Mouse (Mus musculus) thymus, adult 2 months (tissue): Measurements from ENCODE around the gene Shroom3.

ENCODE experiments used
- CTCF ChIP-seq: fragments of 200-500 bp; IDR thresholded peaks from 2 replicates; pipeline ENCODE4 v1.5.1; 2012; ENCODE audit warnings: mild to moderate bottlenecking, control low read depth, low read length, moderate library complexity, borderline replicate concordance; ENCODE audit not compliant: control insufficient read depth, poor library complexity, insufficient read depth; ENCODE audit errors: extremely low read depth
- POLR2A ChIP-seq: fragments of 200-500 bp; IDR thresholded peaks from 2 replicates; pipeline ENCODE4 v1.6.1; 2012; ENCODE audit warnings: mild to moderate bottlenecking, low read length, control low read depth, moderate library complexity; ENCODE audit not compliant: control insufficient read depth, poor library complexity, insufficient read depth; ENCODE audit errors: extremely low read depth

- no peak for TF ChIP-seq CTCF
- no peak for TF ChIP-seq POLR2A
Measured at GRCm38 (mm10) chr5:92868231-92868630, 185.0 kb downstream of the Shroom3 start.
